Mouse (Mus musculus): Measurements from ENCODE around the gene Psapl1.

DNA sequence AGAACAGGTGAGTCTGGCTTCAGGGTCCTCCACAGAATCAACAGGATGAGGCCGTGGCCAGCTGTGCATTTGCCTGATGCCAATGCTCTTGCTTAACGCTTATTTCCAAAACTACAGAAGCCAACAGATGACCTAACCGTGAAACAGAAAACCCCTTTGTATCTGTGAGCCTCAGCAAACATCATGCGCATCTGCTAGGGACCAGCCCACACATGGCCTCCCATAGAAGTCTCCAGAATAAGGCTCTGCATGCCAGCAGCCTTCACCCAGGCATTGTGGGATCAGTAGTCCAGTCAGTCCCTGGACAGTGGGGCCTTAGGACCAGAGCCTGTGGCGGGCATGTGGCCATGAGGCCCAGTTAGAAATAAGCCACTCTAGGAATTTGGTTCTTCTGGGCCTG lies 400 bp upstream of the Psapl1 start:
- TF ChIP-seq POLR2A (IDR thresholded peaks at IDR 0.05; ENCODE audit: extremely low read depth, insufficient read depth, low read length), result no peak
- no peak for TF ChIP-seq CTCF (IDR thresholded peaks at IDR 0.05; ENCODE audit: extremely low read depth, insufficient read depth, low read length)
